Mouse (Mus musculus) neural tube, embryonic 15.5 days (tissue): ENCODE data around the gene Dapk3. TPM values are rescaled to one million over a fixed set of nuclear protein-coding genes. Genes with fewer than 3 reads are reported as not detected.

Experiments used
- ATAC-seq: fragments of 200-750 bp; cut with Nextera tagmentation; 2 replicates; pipeline ENCODE4 v1.8.0; 2017; ENCODE audit warnings: mild to moderate bottlenecking, moderate TSS enrichment, moderate library complexity; ENCODE audit not compliant: low FRiP score
- H3K27ac ChIP-seq: fragments of 300-500 bp; sonication (generic); replicated peaks from 2 replicates; pipeline ENCODE4 v1.5.1; 2015; ENCODE audit warnings: mild to moderate bottlenecking, inconsistent platforms
- H3K27me3 ChIP-seq: fragments of 300-500 bp; sonication (generic); replicated peaks from 2 replicates; pipeline ENCODE4 v1.6.1; 2015; ENCODE audit warnings: inconsistent platforms
- H3K36me3 ChIP-seq: fragments of 300-500 bp; sonication (generic); 2 replicates; pipeline ENCODE4 v1.6.1; 2015; ENCODE audit warnings: inconsistent platforms
- H3K4me1 ChIP-seq: fragments of 300-500 bp; sonication (generic); 2 replicates; pipeline ENCODE4 v1.6.1; 2015; ENCODE audit warnings: inconsistent platforms
- H3K4me2 ChIP-seq: fragments of 300-500 bp; sonication (generic); 2 replicates; pipeline ENCODE4 v1.6.1; 2015; ENCODE audit warnings: inconsistent platforms, mild to moderate bottlenecking, moderate library complexity
- H3K4me3 ChIP-seq: fragments of 300-500 bp; sonication (generic); replicated peaks from 2 replicates; pipeline ENCODE4 v1.5.1; 2015; ENCODE audit warnings: mild to moderate bottlenecking, inconsistent platforms
- H3K9ac ChIP-seq: fragments of 300-500 bp; sonication (generic); replicated peaks from 2 replicates; pipeline ENCODE4 v1.6.1; 2015; ENCODE audit warnings: mild to moderate bottlenecking, inconsistent platforms
- H3K9me3 ChIP-seq: fragments of 300-500 bp; sonication (generic); replicated peaks from 2 replicates; pipeline ENCODE4 v1.6.1; 2016; ENCODE audit warnings: inconsistent platforms
- WGBS: fragments of 180-500 bp; shearing (Covaris S2); methylation state at CpG from one replicate; pipeline ENCODE4 v1.1.7; 2015; ENCODE audit warnings: mixed read lengths; 5-methylcytosine and 5-hydroxymethylcytosine counted together
- polyA plus RNA-seq: library from polyadenylated mRNA; unstranded; fragments of >200 nt; fragmentation: Nextera tagmentation; extraction: Ambion mirVana; gene quantifications from 2 replicates; pipeline ENCODE4 v1.2.1, GENCODE M21; 2015

Dapk3 gene
- polyA plus RNA-seq: 65.7 and 70.4 TPM in 2 replicates

DNA sequence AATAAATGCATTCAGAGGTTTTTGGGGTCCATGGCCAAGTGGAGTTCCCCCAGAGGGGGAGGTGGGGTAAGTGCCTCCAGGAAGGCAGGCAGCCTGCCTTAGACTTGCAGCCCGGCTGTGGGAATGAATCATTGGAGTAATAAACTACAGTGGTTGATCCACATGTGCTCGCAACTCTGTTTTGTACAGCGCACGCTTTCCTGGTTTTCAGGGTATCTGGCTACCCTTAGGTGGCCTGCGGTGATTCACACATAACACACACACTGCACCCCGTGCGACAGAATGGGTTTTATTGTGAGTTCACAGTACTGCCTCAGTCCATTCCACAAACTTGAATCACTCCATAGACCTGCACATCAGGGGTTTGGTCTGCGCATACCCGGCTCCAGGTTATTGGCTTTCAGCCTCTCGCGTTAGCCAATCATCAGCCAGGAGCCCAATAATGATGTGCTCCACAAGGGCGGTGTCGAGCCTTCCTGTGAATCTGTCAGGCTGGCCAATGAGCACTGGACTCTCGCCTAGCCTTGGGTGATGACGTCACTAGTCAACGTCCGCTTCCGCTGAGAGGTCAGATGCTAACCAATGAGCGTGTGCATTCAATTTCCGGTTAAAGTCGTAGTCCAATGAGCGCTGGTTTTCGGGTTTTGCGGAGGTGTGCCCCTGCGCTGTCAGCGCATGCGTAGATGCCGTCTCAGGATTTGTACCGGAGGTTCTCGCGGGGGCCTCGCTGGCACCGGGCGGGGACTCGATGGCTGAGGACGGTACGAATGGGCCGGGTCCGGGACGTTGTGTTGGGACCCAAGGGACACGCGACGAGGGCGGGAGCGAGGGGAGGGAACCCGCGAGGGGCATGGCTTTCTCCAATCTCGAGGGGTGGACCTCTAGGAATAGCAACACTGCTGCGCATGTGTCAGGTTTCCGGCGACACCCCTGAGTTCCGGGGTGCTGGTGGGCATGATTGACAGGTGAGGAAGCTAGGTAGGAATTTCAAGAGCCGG is at the start of gene Dapk3:
Gene Dapk3, plus strand, starts transcription at position 670 of the 998 bp plus-strand sequence.
- Histone ChIP-seq H3K4me3 (peak within 1 kb of the TSS; percentile 74), H3K4me1 (peaks cover 44% of the 10 kb centered on the region), H3K4me2 (peak within 1 kb of the TSS; percentile 64), H3K27me3 (no peaks in the 10 kb centered on the region), H3K36me3 (peaks cover 83% of the 10 kb centered on the region), H3K9me3 (no peaks in the 10 kb centered on the region), H3K27ac (peak within 1 kb of the TSS; percentile 91), H3K9ac (peak within 1 kb of the TSS; percentile 63)
- 4% methylated on average over 53 of the region's 53 CpGs for WGBS
- peak; percentile 95 for ATAC-seq

DNA sequence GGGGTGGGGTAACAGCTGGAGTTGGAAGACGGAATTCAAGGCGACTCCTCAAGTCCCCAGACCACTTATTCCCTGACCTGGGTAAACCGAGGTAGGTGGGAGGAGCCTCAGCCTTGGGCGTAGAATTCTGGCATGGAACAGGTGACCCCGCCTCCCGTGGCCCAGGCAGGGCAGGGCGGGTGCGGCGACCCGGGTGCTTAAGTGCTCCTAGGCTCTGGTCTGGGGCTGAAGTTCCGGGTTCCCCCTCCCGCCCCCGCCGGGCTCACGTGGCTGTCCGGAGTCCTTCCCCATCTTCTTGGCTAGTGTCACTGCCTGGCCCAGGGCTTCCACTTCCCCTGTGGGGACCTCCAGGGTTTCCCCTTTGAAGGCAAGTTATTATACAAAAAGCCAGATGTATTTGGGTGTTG is 48.6 kb upstream of the Dapk3 start:
- Histone ChIP-seq H3K27me3 (peaks cover 53% of the 10 kb centered on the region), H3K36me3 (no peaks in the 10 kb centered on the region), H3K27ac (no peak overlapping the region), H3K9ac (no peak overlapping the region), H3K4me1 (peaks cover 34% of the 10 kb centered on the region), H3K4me2 (no peak overlapping the region), H3K4me3 (no peak overlapping the region; the same call in 1 of the 2 replicates), H3K9me3 (no peaks in the 10 kb centered on the region)
- 1% methylated on average over 16 of the region's 16 CpGs for WGBS
- ATAC-seq: no peak

- H3K4me2 ChIP-seq: peak within 1 kb of the TSS; percentile 98
- H3K9ac ChIP-seq: peak within 1 kb of the TSS; percentile 94
- H3K27ac ChIP-seq: peak within 1 kb of the TSS; percentile 98
- peaks cover 43% of the 10 kb centered on the region for H3K27me3 ChIP-seq
- H3K4me1 ChIP-seq: peaks cover 37% of the 10 kb centered on the region
- no peak for ATAC-seq
- no peaks in the 10 kb centered on the region for H3K36me3 ChIP-seq
- WGBS: 3% methylated on average over 39 of the region's 41 CpGs
- no peaks in the 10 kb centered on the region for H3K9me3 ChIP-seq
- peak within 1 kb of the TSS; percentile 77 for H3K4me3 ChIP-seq
These were observed 47.7 kb upstream of the Dapk3 start, which contains the start of gene Zbtb7a for GRCm38 (mm10) chr10:81134966-81135681. Gene Zbtb7a, plus strand, starts transcription at chr10:81135220.

DNA sequence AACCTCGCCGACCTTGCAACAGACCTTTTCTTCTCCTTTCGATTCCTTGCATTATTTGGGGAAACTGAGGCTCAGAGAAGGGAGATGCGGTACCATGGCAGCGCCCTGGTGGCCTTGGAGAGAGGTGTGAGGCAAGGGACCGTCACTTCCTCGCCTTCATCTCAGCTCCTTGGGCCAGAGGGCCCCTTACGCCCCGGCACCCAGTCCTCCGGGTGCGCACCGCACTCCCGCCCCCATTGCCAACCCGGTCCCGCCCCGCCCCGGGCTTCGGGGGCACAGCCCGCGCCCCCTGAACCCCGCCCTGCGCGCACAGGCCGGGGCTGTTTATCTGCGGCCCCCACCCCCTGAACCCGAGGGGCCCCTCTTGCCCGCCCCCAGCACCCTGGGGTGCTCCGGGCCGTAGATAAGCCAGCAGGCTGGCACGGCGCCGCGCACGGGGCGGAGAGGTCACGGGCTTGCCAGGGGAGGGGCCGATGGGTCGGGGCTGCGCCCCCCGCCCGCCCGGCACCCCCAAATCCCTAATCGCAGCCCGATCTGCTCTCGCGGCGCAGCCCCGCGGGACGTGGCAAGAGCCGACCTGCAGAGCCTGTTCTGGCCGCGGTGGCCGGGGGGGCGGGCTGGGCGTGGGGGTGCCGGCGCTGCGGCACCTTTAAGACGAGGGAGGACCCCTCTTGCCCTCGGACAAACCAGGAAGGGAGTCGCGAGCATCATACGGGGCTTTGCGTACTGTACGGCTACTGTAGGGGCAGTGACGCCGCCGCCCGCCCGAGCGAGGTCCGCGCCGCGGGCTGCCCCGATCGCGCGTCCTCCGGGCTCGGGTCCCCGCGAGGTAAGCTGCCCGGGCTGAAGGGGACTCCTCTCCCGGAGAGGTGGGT is 46.7 kb upstream of the Dapk3 start:
- no peaks in the 10 kb centered on the region for H3K9me3 ChIP-seq
- H3K36me3 ChIP-seq: no peaks in the 10 kb centered on the region
- peak; percentile 39; the same call in 1 of the 2 replicates for ATAC-seq
- under 1% methylated on average over 86 of the region's 86 CpGs for WGBS
- H3K27ac ChIP-seq: peak overlapping the region; percentile 98
- H3K4me3 ChIP-seq: peak overlapping the region; percentile 77
- peak overlapping the region; percentile 94 for H3K9ac ChIP-seq
- H3K4me2 ChIP-seq: peak overlapping the region; percentile 98
- peaks cover 47% of the 10 kb centered on the region for H3K4me1 ChIP-seq
- peaks cover 36% of the 10 kb centered on the region for H3K27me3 ChIP-seq

DNA sequence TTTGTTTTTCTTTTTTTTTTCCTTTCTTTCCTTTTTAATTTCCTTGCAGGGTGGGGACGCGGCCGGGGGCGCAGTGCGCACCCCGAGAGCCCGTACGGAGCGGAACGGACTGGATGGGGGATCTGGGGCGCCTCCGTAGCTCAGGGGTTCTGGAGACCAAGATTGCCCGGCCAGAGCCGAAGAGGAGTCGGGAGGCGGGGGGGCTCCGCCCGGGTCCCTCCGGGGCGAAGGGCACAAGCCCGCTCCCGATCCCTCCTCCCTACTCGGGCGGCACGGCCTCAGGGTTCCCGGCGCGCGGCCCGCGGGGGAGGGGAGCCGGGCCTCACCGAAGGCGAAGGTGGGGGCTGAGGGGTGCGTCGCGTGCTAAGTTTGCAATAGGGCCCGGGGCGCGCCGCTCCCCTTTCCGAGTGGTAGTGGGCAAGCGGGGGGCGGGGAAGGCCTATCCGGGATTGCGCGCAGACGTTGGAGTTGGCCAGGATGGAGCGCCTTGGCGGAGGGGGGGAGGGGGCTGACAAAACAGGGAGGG is 46.0 kb upstream of the Dapk3 start:
- H3K9ac ChIP-seq: peak overlapping the region; percentile 94
- H3K27ac ChIP-seq: peak overlapping the region; percentile 98
- peaks cover 54% of the 10 kb centered on the region for H3K4me1 ChIP-seq
- H3K4me3 ChIP-seq: peak overlapping the region; percentile 77
- WGBS: under 1% methylated on average over 45 of the region's 50 CpGs
- no peaks in the 10 kb centered on the region for H3K36me3 ChIP-seq
- peak overlapping the region; percentile 98 for H3K4me2 ChIP-seq
- H3K27me3 ChIP-seq: peaks cover 31% of the 10 kb centered on the region
- peak; percentile 42 for ATAC-seq
- H3K9me3 ChIP-seq: no peaks in the 10 kb centered on the region

- peak overlapping the region; percentile 77 for H3K4me3 ChIP-seq
- ATAC-seq: peak; percentile 88
- H3K4me1 ChIP-seq: peaks cover 61% of the 10 kb centered on the region
- no peaks in the 10 kb centered on the region for H3K9me3 ChIP-seq
- peak overlapping the region; percentile 94 for H3K9ac ChIP-seq
- H3K27ac ChIP-seq: peak overlapping the region; percentile 98
- WGBS: under 1% methylated on average over 72 of the region's 89 CpGs
- H3K36me3 ChIP-seq: no peaks in the 10 kb centered on the region
- H3K4me2 ChIP-seq: peak overlapping the region; percentile 98
- peaks cover 29% of the 10 kb centered on the region for H3K27me3 ChIP-seq
These were observed 45.3 kb upstream of the Dapk3 start for GRCm38 (mm10) chr10:81137252-81138130.

- peaks cover 23% of the 10 kb centered on the region for H3K27me3 ChIP-seq
- H3K9me3 ChIP-seq: no peaks in the 10 kb centered on the region
- peaks cover 66% of the 10 kb centered on the region for H3K4me1 ChIP-seq
- peak overlapping the region; percentile 83 for H3K27ac ChIP-seq
- 0 out of 2 replicates have a peak, but pooled peaks cover under 1% of the 10 kb centered on the region for H3K36me3 ChIP-seq
- ATAC-seq: no peak
- peak overlapping the region; percentile 73 for H3K9ac ChIP-seq
- H3K4me3 ChIP-seq: peak overlapping the region; percentile 77
- peak overlapping the region; percentile 96 for H3K4me2 ChIP-seq
- WGBS: under 1% methylated on average over 24 of the region's 24 CpGs
These were observed 44.5 kb upstream of the Dapk3 start for GRCm38 (mm10) chr10:81138131-81138782.

GRCm38 (mm10) chr10:81138821-81139528 is 43.8 kb upstream of the Dapk3 start:
- H3K4me1 ChIP-seq: peaks cover 66% of the 10 kb centered on the region
- WGBS: 59% methylated on average over 11 of the region's 11 CpGs
- peaks cover 7% of the 10 kb centered on the region for H3K36me3 ChIP-seq
- H3K4me3 ChIP-seq: peak overlapping the region; percentile 77
- peak overlapping the region; percentile 83 for H3K27ac ChIP-seq
- H3K9me3 ChIP-seq: no peaks in the 10 kb centered on the region
- H3K27me3 ChIP-seq: peaks cover 16% of the 10 kb centered on the region
- ATAC-seq: no peak
- peak overlapping the region; percentile 96 for H3K4me2 ChIP-seq
- H3K9ac ChIP-seq: peak overlapping the region; percentile 73

- H3K9me3 ChIP-seq: no peaks in the 10 kb centered on the region
- peaks cover 11% of the 10 kb centered on the region for H3K27me3 ChIP-seq
- H3K36me3 ChIP-seq: peaks cover 12% of the 10 kb centered on the region
- WGBS: 79% methylated on average over 4 of the region's 4 CpGs
- peak overlapping the region; percentile 77 for H3K4me3 ChIP-seq
- no peak overlapping the region for H3K27ac ChIP-seq
- peaks cover 63% of the 10 kb centered on the region for H3K4me1 ChIP-seq
- ATAC-seq: no peak
- 0 out of 2 replicates have a peak overlapping the region, but pooled peaks have one; percentile 24 for H3K9ac ChIP-seq
- H3K4me2 ChIP-seq: peak overlapping the region; percentile 96
These were observed 43.3 kb upstream of the Dapk3 start for GRCm38 (mm10) chr10:81139529-81139846.
